Mouse (Mus musculus): ENCODE measurements around the gene Nkd2. TPM values are rescaled to one million over a fixed set of nuclear protein-coding genes. Genes with fewer than 3 reads are reported as not detected.
A peak's percentile ranks its signal among the peaks of the same experiment; 100 is the strongest.

Gene Nkd2
- polyA plus RNA-seq (2012; ENCODE audit: insufficient read depth, low replicate concordance), result not detected in 2 replicates

GRCm38 (mm10) chr13:73847465-73847836, at the start of gene Nkd2:
Gene Nkd2 (minus strand): TSS chr13:73847631.
- Histone ChIP-seq H3K4me1 (peaks cover 18% of the 10 kb centered on the region), H3K9me3 (no peaks in the 10 kb centered on the region), H3K36me3 (replicated peaks; ENCODE audit: low read length) (no peaks in the 10 kb centered on the region), H3K4me3 (replicated peaks) (peak within 1 kb of the TSS; percentile 90), H3K27me3 (replicated peaks) (peaks cover 90% of the 10 kb centered on the region)
- TF ChIP-seq GATA1 (IDR thresholded peaks at IDR 0.05; ENCODE audit: borderline replicate concordance, low read length) (no peak), FLI1 (IDR thresholded peaks at IDR 0.05; ENCODE audit: low read length) (no peak)

- Histone ChIP-seq H3K27me3 (replicated peaks) (peaks cover 37% of the 10 kb centered on the region), H3K36me3 (replicated peaks; ENCODE audit: low read length) (no peaks in the 10 kb centered on the region), H3K4me1 (no peaks in the 10 kb centered on the region), H3K4me3 (replicated peaks) (no peak overlapping the region), H3K9me3 (peaks cover 8% of the 10 kb centered on the region)
- TF ChIP-seq FLI1 (IDR thresholded peaks at IDR 0.05; ENCODE audit: low read length) (no peak), GATA1 (IDR thresholded peaks at IDR 0.05; ENCODE audit: borderline replicate concordance, low read length) (no peak)
Measured at GRCm38 (mm10) chr13:73892493-73893178, 45.2 kb upstream of the Nkd2 start.

- Histone ChIP-seq H3K36me3 (replicated peaks; ENCODE audit: low read length) (no peaks in the 10 kb centered on the region), H3K27me3 (replicated peaks) (peaks cover 59% of the 10 kb centered on the region), H3K4me3 (replicated peaks) (no peak overlapping the region), H3K4me1 (no peaks in the 10 kb centered on the region), H3K9me3 (no peaks in the 10 kb centered on the region)
- TF ChIP-seq FLI1 (IDR thresholded peaks at IDR 0.05; ENCODE audit: low read length), result no peak
- no peak for TF ChIP-seq GATA1 (IDR thresholded peaks at IDR 0.05; ENCODE audit: borderline replicate concordance, low read length)
Measured at GRCm38 (mm10) chr13:73887415-73887874, 40.0 kb upstream of the Nkd2 start.

DNA sequence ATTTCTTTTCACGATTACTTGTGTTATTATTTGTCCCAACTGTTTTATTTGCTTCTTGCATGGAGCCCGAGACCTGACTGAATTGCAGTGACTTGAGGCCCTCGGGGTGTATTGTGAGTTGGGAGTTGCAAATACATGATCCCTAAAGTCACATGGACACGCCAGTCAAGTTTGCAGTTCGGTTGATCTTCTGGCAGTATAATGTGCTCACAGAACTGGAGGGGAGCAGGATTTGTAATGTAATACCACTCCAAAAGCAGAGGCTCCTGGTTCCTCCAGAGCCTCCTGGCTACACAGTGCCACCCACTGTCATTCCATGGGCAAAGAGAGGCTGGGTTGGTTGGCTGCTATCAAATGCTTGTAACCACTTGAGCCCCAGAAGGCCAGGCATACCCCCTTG, 39.2 kb upstream of the Nkd2 start:
- H3K36me3 ChIP-seq (replicated peaks; ENCODE audit: low read length), result no peaks in the 10 kb centered on the region
- no peak overlapping the region for H3K4me3 ChIP-seq (replicated peaks)
- H3K4me1 ChIP-seq, result no peaks in the 10 kb centered on the region
- no peaks in the 10 kb centered on the region for H3K9me3 ChIP-seq
- peaks cover 56% of the 10 kb centered on the region for H3K27me3 ChIP-seq (replicated peaks)
- no peak for TF ChIP-seq GATA1 (IDR thresholded peaks at IDR 0.05; ENCODE audit: borderline replicate concordance, low read length)
- no peak for TF ChIP-seq FLI1 (IDR thresholded peaks at IDR 0.05; ENCODE audit: low read length)

DNA sequence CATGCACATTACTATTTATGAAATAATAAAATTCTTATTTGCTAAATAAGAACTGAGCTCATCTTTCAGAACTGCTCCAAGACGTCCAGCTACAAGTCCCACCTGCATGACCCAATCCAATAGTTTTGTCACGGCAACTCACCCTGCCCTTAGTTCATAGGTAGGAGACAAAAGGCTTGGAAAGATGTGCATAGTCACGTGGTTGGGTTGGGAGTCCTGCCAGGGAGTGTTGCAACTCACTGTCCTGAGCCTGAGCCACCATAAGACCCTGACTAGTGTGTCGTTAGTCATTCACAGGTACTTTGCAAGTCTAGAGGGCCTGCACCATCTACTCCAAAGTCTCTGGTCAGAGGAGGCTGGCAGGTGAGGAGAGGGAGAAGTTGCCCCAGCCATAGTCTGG, 38.6 kb upstream of the Nkd2 start:
- Histone ChIP-seq H3K36me3 (replicated peaks; ENCODE audit: low read length) (no peaks in the 10 kb centered on the region), H3K27me3 (replicated peaks) (peaks cover 56% of the 10 kb centered on the region), H3K4me3 (replicated peaks) (no peak overlapping the region), H3K4me1 (no peaks in the 10 kb centered on the region), H3K9me3 (no peaks in the 10 kb centered on the region)
- no peak for TF ChIP-seq GATA1 (IDR thresholded peaks at IDR 0.05; ENCODE audit: borderline replicate concordance, low read length)
- no peak for TF ChIP-seq FLI1 (IDR thresholded peaks at IDR 0.05; ENCODE audit: low read length)

DNA sequence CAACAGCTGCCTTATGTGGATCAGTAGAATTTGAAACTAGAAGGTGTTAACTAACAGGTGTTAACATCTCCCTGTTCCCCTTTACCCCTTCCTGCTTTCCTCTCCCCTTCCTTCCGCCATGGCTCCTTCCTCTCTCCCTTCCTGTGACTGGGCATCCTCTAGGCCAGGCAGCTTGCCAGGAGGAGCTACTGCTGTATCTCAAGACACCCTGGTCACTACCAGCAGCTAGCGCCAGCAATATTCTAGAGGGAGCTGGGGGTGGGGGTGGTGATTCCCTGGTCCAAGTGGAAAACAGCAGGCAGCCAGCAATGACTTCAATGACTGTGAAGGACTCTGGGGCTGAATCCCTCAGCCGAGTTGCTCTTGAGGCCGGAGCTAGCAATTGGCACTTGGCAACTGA, 38.2 kb upstream of the Nkd2 start:
- no peak for TF ChIP-seq FLI1 (IDR thresholded peaks at IDR 0.05; ENCODE audit: low read length)
- TF ChIP-seq GATA1 (IDR thresholded peaks at IDR 0.05; ENCODE audit: borderline replicate concordance, low read length), result no peak
- 0 out of 2 replicates have a peak, but pooled peaks cover under 1% of the 10 kb centered on the region for H3K9me3 ChIP-seq
- H3K4me3 ChIP-seq (replicated peaks), result no peak overlapping the region
- no peaks in the 10 kb centered on the region for H3K4me1 ChIP-seq
- peaks cover 54% of the 10 kb centered on the region for H3K27me3 ChIP-seq (replicated peaks)
- no peaks in the 10 kb centered on the region for H3K36me3 ChIP-seq (replicated peaks; ENCODE audit: low read length)

DNA sequence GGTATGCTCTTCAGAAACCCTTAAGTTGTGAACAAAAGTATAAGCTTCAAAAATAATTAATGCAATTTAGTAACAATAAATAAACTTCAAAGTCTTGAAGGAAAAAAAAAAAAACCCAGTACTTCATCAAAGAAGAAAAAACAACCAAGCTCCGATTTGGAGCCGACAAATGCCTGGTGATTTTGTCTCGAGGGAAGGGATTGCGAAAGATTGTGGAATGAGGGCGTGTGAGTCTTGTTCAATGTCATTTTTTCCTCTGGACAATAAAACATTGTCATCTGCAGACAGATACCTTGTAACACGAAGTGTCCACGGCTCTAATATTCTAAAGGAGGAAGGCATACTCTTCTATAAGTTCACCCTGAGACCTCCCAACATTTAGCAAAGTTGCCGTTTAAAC, 33.9 kb upstream of the Nkd2 start:
- TF ChIP-seq GATA1 (IDR thresholded peaks at IDR 0.05; ENCODE audit: borderline replicate concordance, low read length) (no peak), FLI1 (IDR thresholded peaks at IDR 0.05; ENCODE audit: low read length) (no peak)

GRCm38 (mm10) chr13:73879824-73880223, 32.4 kb upstream of the Nkd2 start:
- H3K9me3 ChIP-seq, result 0 out of 2 replicates have a peak, but pooled peaks cover 12% of the 10 kb centered on the region
- TF ChIP-seq FLI1 (IDR thresholded peaks at IDR 0.05; ENCODE audit: low read length) (no peak), GATA1 (IDR thresholded peaks at IDR 0.05; ENCODE audit: borderline replicate concordance, low read length) (no peak)
- no peaks in the 10 kb centered on the region for H3K36me3 ChIP-seq (replicated peaks; ENCODE audit: low read length)
- no peaks in the 10 kb centered on the region for H3K4me1 ChIP-seq
- peaks cover 24% of the 10 kb centered on the region for H3K27me3 ChIP-seq (replicated peaks)
- H3K4me3 ChIP-seq (replicated peaks), result no peak overlapping the region

More for the DNA sequence above, 33.9 kb upstream of the Nkd2 start:
- Histone ChIP-seq H3K4me3 (replicated peaks) (no peak overlapping the region), H3K27me3 (replicated peaks) (peaks cover 32% of the 10 kb centered on the region), H3K36me3 (replicated peaks; ENCODE audit: low read length) (no peaks in the 10 kb centered on the region), H3K4me1 (no peaks in the 10 kb centered on the region), H3K9me3 (0 out of 2 replicates have a peak, but pooled peaks cover 12% of the 10 kb centered on the region)

DNA sequence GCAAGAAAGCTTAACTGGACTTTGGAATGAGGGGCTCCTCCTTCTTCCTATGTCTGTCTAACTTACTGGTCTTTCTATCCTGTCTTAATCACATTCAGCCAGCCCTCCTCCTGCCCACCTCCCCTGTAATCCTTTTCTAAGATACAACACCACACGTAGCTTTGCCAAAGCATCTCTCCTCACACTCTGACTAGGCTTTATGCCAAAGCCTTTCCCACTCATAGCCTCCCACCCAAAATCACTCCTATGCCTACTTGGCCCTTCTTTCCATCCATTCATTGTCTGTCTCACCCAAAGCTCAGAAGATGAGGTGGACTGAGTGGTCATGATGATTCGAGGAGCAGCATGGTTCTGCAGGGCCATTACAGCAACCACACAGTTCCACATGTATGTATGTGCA, 24.7 kb upstream of the Nkd2 start:
- peaks cover 37% of the 10 kb centered on the region for H3K27me3 ChIP-seq (replicated peaks)
- TF ChIP-seq GATA1 (IDR thresholded peaks at IDR 0.05; ENCODE audit: borderline replicate concordance, low read length) (no peak), FLI1 (IDR thresholded peaks at IDR 0.05; ENCODE audit: low read length) (no peak)
- no peaks in the 10 kb centered on the region for H3K4me1 ChIP-seq
- no peaks in the 10 kb centered on the region for H3K9me3 ChIP-seq
- H3K4me3 ChIP-seq (replicated peaks), result no peak overlapping the region
- no peaks in the 10 kb centered on the region for H3K36me3 ChIP-seq (replicated peaks; ENCODE audit: low read length)

DNA sequence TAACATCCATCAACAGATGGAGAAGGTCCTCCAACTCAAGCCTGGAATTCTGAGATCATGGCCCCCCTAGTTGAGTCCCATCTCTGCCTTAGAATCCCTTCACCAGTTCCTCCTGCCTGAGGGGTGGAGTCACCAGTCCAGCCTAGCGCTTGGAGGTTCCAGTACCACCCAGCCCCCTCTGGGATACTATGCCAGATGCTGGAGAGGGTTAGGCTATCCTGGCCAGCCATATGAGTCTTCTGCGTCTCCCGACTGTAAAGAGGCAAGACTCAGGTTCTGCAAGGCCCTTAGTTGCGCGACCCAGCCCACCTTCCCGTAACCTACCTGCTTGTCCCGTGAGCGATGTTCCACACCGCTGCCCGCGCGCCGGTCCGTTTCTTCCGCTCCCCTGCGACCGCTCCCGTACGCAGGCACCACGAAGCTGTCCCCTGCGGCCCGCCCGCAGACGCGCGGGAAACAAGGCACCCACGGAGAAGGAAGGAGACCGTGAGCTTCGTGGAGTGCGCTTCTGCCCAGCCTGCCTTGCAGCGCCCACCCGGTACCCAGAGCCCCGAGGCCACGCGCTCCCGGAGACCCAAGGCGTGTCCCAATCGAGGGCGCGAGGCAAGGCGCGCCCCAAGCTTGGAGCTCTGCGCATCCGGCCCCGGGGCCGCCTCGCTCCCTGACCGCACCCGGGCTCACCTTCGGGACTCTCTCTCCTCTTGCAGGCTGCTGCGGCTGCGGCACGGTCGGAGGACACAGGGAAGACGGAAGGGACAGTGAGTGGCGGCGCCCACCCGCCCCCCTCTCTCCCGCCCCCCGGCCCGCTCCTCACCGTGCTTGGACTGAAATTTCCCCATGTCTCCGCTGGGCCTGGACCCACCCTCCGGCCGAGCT, 604 bp downstream of the Nkd2 start:
- H3K4me3 ChIP-seq (replicated peaks), result peak overlapping the region; percentile 90

More for the DNA sequence above, 604 bp downstream of the Nkd2 start:
- no peak for TF ChIP-seq FLI1 (IDR thresholded peaks at IDR 0.05; ENCODE audit: low read length)
- no peak for TF ChIP-seq GATA1 (IDR thresholded peaks at IDR 0.05; ENCODE audit: borderline replicate concordance, low read length)
- Histone ChIP-seq H3K9me3 (no peaks in the 10 kb centered on the region), H3K4me1 (peaks cover 18% of the 10 kb centered on the region), H3K36me3 (replicated peaks; ENCODE audit: low read length) (no peaks in the 10 kb centered on the region), H3K27me3 (replicated peaks) (peaks cover 90% of the 10 kb centered on the region)
